Mouse (Mus musculus) fibroblast of lung, adult 2 months (primary cell): ENCODE data around the gene Enox1.

Experiments used
- DNase-seq: peaks from one replicate; pipeline ENCODE4 v3.0.0-alpha.2; 2011; ENCODE audit warnings: low read depth

The Enox1 gene

GRCm38 (mm10) chr14:77574436-77574835 is 417.9 kb downstream of the Enox1 start:
- no peak for DNase-seq

DNA sequence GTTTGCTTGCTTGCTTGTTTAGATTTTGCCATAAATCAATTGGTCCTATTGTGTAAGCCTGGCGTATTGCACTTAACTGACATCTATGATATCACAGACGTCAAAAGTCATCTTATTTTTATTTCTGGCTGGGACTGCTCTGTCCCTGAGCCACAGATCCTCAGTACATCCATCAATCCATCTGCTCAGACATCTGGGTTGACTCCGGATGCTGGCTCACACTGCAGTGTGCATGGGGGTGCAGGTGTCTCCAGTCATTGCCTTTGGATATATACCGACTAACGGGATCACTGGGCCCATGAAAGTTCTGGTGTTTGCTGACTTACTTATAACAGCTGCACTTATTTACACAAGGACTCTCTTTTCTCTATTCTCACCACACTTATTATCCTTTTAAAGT is 419.8 kb downstream of the Enox1 start:
- no peak for DNase-seq

DNA sequence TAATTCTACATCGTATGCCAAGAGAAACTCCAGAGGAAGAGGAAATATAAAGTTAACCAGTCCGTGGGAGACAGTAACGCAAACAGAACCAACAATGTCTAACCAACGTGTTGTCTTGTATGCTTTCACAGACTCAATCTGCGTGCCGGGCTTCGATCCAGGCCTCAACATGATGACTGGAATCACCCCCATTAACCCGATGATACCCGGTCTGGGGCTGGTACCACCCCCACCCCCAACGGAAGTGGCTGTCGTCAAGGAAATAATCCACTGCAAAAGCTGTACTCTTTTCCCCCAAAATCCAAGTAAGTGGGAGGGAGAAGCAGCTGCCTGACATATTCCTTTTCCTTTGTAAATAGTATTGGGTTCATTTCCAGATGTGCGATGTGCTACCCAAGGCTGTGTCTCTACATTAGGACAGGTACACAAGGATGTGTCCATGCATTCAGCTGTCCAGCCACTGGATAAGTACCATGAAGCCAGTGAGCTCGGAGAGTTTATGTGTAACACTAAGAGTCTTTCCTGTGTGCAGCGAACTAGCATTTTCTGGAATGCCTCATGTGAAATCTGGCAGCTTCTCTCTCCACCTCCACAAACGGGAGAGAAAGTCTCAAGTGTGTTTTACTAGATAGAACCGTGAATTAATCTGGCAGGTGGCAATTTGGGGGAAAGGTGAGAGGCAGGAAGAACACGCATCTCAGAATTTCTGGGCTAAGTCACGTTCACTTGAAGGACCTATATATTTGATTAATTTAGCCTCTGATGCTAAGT is 421.1 kb downstream of the Enox1 start:
- no peak for DNase-seq

- no peak for DNase-seq
These were observed 421.8 kb downstream of the Enox1 start for GRCm38 (mm10) chr14:77578355-77578754.

- DNase-seq, result no peak
These were observed 423.8 kb downstream of the Enox1 start for GRCm38 (mm10) chr14:77580106-77580936.

- DNase-seq, result no peak
These were observed 424.3 kb downstream of the Enox1 start for GRCm38 (mm10) chr14:77580937-77581270.

GRCm38 (mm10) chr14:77581616-77582015 is 425.1 kb downstream of the Enox1 start:
- DNase-seq, result no peak

GRCm38 (mm10) chr14:77584426-77584825 is 427.9 kb downstream of the Enox1 start:
- DNase-seq, result no peak

DNA sequence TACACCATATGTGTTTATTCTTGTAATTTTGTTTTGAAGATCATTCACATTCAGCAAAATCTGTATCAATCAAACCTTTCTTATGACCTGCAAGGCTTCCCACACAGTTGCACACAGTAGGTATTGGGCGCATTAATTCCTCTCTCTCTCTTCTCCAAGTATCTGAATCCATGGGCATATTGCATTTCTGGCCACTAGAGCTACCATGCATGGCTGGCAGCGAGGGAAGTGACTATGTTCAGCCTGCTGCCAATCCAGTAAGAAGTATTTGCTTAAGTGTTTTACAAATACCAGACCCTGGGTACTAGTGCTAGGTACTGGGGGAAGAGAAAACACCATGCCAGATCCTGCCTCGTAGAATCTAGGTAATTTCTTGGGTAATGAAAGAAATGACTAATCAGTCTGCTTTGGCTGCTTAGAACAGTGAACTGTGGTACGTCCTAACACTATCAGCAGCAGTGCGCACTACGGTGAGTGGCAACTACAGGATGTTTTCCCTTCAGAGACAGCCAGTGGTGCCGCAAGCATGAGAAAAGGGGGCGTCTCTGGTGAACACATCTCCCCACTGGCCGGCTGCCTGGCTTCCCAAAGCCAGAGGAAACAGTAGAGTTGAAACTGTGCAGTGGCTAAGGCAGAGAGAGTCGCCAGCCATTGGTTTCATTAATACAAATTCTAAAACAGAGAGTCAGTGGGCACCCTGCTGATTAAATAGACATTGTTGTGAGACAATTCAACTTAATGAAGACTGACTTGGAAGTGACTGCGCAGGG is 428.7 kb downstream of the Enox1 start:
- no peak for DNase-seq

DNA sequence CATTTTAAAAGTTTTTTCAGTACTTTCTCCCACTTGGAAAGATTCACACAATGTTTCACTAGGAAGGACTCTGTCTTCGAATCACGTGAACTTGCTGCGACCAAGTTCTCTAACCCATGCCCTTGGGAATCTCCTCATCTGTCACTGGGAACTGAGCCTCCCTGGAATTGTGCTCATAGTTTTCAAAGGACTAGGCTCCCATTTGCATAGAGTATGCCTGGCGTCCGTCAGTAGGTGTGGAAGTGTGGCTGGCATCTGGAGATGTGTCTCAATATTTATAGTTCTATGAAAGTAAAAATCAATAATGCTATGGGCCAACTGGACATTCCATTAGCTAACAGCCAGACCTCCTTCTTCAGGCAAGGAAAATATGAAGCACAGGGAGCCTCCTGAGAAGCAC is 429.5 kb downstream of the Enox1 start:
- DNase-seq, result no peak

GRCm38 (mm10) chr14:77587182-77587581 is 430.6 kb downstream of the Enox1 start:
- DNase-seq, result no peak

- DNase-seq, result no peak
These were observed 436.7 kb downstream of the Enox1 start for GRCm38 (mm10) chr14:77593136-77593838.

DNA sequence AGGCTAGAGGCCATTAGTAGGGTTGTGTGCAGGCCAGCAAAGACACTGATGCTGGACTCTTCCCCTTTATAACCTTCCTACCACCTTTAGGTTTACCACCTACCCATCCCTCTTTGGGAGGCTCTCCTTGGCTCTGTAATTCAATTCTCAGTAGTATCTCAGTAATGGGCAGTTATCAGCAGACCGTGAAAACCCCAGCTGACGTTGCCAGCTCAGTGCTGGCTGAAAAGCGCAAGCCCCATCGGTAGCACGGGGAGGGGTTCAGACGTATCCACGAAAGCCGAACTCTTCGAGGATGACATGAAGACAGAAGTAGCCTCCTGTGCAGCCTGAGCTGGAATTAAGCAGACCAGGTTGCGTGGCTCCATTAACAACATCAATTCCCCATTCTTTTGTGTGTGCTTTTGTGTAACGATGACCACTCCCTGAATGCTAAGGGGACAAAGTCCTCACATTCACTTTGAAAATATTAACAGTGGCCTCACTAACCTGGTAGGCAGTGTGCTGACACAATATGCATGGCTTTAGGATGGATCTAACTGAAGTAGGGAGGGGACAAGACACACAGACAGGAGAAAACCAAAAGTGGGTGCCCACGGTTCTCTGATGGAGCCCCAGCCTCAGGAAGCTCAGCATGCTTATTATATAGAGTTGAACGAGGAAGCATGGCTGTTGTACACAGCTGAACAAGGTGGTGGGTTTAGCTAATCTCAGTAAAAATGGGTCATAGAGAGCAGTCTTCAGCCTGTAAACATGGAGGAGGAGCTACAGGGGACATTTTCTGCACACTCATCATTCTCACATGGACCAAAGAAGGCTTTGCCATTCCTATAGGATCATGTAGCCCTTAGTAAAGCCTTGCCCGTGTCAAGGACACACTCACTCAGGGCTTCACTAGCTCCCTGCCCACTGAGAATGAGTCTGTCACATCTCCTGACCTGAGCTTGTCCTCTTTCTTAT is 439.9 kb downstream of the Enox1 start:
- DNase-seq, result no peak

DNA sequence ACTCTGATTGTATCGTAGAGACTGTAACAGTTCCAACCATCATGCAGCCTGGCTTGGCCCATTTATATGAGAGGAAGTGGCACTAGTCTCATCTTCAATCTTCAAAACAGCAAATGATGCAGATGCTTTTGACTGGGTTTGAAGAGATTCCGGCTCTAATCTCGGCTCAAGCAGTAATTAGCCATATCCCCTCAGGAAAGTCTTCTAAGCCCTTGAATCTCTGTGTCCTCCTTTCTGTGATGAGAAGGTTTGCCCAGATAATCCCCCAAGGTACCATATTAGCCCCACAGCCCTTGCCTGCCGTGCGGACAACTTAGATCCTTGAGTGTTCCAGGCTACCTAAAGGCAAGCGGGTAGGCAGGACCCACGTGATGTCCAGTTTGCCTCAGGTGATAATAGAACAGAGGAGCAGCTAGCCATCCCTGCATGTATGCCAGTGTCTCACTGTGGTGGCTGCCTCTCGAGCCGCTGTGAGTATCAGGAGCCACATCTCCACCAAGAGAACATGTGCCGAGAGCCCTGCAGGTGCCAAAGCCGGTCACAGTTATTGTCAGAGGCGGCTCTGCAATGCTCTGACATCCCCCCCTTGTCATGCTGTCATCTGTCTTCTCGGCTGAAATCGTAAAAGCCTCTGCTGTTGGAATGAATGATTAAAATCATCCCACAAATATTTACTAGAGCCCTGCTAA is 442.6 kb downstream of the Enox1 start:
- DNase-seq, result no peak

DNA sequence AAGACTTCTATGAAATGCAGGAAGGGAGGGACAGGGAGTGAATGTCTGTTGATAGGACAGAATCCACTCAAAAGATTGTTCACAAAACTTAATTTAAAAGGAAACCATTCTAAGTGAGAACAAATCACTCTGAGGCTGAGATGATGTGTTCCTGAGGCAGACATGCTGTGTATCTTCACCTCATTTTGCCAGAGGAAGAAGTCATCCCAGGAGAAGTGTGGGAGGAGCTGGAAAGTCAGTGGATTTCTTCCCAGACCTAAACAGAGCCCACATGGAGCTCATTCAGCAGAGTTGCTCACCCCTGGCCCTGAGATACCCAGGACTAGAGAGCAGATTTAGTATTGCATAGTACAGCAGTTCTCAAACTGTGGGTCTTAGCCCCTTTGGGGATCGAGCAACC is 444.2 kb downstream of the Enox1 start:
- no peak for DNase-seq

GRCm38 (mm10) chr14:77601446-77601845 is 444.9 kb downstream of the Enox1 start:
- DNase-seq, result no peak

DNA sequence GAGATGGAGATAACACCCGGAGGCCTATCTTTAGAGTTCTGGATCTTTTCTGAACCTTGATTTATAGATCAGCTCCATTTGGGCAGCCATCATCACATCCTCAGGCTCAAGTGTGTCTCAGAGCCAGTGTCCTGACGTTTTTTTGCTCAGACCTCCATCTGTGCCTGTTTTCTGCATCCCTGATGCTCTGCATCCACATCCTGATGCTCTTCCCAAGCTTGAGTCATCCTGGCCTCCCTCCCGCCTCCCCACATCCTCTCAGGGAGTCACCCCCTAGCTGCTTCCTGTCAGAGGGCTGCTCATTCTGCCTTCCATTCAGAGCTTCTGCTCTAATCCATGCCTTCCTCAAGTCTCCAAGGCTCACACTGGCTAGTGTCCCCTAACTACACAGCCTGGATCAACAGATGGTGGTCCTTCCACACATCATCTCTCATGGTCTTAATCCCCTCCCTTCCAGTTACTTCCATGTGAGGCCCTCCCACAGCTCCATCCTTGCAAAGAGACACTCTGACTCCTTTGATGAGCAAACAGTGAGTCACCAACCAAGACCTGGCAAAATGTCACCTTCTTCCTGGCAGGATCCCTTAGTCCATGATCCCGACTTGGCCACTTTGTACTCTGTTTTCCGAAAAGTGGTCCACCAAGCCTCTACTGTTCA is 451.7 kb downstream of the Enox1 start:
- DNase-seq, result no peak

DNA sequence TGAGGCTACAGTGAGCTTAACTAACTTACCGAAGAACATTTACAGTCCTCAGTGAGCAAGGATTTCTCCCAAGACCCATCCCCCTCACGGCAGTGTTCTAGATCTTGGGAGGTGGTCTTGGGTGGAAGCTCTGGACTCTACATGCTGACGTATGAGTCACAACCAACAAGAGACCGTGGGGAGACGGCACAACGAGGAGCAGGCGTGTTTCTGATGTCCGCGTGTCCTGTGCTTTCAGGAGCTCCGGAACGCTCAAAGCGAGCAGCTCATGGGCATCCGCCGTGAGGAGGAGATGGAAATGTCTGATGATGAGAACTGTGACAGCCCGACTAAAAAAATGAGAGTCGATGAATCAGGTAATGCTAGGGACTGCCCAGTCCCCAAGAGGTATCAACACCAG is 458.6 kb downstream of the Enox1 start:
- no peak for DNase-seq

DNA sequence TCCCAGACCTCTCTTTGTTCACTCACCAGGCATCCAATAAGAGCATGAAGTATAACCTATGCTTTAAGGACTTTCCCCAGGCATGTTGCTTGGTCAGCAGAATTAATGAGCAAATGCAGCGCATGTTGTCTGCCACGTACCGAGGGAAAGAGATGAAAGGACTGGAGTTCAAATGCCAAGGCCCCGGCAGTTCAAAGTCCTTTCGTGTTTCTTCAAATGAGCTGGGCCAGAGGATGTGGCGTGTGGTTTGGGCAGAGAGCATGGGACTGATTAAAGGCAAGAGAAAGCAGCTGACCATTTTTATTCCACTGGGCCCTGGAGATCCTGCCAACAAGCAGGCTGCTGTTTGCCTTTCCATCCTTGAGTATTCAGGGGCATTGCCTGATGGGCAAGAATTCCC is 460.7 kb downstream of the Enox1 start:
- DNase-seq, result peak; percentile 35
